Mouse (Mus musculus): Measurements from ENCODE around the gene Bbip1.
A peak's percentile ranks its signal among the peaks of the same experiment; 100 is the strongest.
"Not testable (repeated sequence)": the region's sequence is repeated elsewhere in the genome, so short reads cannot be mapped to it uniquely, and the experiment has no call there.

The Bbip1 gene

DNA sequence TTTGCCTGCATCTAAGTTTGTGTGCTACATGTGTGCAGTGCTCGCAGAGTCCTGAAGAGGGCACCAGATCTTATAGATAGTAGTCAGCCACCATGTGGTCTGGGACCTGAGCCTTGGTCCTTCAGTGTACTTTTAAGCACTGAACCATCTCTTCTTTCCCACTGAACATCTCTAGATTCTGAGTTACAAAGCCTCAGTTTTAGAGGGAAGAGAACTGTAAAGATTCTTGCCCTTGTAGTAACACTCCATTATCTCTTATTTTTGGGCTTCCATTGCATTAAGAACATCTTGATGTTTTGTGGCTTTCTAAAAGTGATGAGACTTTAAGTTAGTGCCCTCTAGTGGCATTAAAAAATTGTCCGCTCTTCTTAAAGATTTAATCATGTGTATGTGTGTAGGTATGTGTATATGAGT is 19.1 kb downstream of the Bbip1 start:
- peak; percentile 46 to 68 for DNase-seq (ENCODE audit: low spot score in 2 of 2)

DNA sequence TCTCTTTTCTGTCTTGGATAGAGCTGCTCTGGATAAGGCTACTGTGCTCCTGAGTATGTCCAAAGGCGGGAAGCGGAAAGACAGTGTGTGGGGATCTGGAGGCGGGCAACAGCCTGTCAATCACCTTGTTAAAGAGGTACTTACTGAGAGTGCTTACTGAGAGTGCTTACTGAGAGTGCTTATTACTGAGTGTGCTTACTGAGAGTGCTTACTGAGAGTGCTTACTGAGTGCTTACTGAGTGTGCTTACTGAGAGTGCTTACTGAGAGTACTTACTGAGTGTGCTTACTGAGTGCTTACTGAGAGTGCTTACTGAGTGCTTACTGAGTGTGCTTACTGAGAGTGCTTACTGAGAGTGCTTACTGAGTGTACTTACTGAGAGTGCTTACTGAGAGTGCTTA is 22.4 kb downstream of the Bbip1 start:
- not testable (repeated sequence) for DNase-seq (ENCODE audit: low spot score in 2 of 2)

DNA sequence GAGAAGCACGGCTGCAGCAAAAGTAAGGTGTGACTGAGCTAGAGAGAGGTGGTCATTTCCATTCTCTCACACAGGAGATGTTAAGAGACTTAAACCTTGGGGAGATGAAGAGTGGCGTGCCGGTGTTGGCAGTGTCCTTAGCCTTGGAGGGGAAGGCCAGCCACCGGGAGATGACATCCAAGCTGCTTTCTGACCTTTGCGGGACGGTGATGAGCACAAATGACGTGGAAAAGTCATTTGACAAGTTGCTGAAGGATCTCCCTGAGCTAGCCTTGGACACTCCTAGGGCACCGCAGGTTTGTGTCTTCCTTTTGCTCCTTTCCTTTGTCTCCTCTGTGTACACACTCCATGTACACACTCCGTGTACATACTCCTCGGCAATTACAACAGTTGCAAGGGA is 24.9 kb downstream of the Bbip1 start:
- no peak for DNase-seq (ENCODE audit: low spot score in 2 of 2)

DNA sequence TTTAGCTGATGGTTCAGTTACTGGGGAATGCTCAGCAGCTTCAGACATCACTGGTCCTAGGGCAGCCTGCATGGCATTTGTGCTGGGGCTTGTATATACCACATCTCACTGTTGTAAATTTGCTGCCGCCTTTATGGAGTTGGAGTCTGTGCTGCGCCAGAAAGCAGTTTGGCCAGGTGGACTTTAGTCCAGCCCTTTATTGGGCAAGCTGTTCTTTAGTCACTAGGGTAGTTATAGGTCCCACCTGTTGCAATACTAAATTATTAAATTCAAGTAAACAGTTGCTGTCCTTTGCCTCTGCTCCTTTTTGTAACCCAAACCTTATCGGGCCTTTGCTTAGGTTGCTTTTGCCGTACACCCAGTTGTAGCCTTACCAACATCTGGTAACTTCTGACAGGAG is 29.5 kb downstream of the Bbip1 start:
- no peak for DNase-seq (ENCODE audit: low spot score in 2 of 2)

DNA sequence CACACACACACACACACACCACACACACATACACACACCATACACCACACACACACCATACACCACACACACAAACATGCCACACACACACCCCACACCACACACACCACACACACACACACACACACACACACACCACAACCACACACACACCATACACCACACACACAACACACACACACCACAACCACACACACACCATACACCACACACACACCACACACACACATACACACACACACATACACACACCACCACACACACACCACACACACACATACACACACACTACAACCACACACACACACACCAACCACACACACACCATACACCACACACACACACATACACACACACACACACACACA is 37.7 kb downstream of the Bbip1 start:
- DNase-seq (ENCODE audit: low spot score in 2 of 2): not testable (repeated sequence)

DNA sequence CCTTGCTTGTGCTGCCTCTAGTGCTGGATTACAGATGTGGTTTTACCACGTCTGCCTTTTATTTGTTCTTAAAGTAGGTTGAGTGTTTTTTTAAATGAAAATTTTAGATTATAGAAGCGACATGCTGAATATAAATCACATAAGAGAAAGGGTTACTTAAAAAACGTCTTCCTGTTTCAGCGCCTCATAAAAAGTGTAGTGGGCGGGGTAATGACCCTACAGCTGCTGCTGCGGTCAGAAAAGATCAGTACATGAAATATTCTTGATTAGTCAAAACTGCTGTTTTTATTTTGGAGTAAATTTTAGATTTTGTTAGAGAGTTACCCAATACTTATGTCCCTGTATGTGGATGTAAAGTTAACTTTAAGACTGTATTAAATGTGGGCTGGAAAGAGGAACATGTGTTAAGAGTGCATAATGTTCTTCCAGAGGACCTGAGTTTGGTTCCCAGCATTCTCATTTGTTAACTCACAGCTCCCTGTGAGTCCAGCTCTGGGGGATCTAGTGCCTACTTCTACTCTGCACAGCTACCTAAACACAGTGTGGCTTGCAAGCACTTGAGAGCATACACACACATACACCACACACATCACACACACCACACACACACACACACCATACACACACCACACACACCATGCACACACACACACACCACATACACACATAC is 38.3 kb downstream of the Bbip1 start:
- DNase-seq (ENCODE audit: low spot score in 2 of 2): peak in 1 of 2 experiments; percentile 32

DNA sequence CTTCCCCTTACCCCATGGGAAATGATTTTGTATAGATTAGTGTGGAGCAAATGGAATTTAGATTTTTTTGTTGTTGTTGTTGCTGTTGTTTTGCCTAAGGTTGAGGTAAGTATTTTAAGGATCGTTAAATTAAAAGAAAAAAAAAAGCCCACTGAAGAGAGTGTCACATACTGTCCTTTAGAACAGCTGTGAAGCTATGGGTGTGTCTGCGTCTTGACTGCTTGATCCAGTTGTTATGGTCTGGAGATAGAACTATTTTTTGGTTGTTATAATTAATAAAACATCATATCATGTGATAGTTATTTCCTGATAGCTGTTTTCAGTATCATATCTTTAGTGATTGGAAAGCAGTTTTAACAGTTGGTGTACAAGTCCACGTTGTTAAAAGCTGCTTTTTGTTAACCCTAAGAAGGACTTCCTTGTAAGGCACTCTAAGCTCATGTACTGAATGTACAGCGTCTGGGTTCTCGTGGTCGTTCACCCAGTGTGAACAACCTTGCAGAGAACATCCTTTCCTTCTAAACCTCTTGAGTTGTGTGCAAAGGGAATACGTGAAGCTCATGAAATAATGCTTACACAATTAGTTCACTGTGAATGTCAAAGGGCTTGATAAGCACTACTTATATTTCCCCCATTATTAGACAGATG is 39.5 kb downstream of the Bbip1 start:
- DNase-seq (ENCODE audit: low spot score in 2 of 2): no peak

DNA sequence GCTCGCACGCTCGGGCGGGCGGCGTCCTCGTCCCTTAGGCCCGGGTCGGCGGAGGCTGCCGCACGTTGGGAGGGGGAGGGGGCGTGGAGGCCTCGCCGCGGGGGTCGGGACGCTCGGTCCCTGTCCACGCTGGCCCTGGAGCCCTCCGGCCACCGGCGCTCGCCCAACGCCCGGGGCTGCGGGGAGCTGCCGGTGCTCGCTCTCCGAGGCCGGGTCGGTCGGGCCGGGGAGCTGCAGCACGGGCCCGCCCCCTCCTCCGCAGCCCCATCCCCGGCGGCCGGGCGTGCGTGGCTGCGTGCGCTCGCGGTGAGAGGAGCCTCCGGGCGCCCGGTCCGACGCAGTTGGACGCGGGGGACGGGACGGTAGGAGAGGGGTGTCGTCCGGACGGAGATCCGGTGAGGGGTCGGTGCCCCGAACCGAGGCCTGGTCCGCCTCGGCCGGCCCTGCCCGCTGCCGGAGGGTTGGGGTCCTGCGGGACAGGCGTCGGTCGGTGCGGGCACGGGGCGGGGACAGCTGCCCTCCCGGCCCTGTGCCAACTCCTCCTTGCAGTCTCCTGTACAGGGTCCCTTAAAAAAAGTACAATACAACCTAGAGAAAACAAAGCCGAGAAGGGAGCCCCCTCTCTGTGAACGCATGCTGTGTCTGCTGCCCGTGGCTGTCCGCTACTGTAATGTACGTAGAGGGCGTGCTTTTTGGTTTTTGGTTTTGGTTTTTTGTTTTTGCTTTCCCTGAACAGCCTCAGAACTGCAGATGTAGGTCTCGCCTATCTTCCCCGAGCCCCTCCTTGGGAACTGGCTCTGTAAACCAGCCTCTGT is 40.7 kb downstream of the Bbip1 start:
- DNase-seq (ENCODE audit: low spot score in 2 of 2): peak; percentile 55 to 69

DNA sequence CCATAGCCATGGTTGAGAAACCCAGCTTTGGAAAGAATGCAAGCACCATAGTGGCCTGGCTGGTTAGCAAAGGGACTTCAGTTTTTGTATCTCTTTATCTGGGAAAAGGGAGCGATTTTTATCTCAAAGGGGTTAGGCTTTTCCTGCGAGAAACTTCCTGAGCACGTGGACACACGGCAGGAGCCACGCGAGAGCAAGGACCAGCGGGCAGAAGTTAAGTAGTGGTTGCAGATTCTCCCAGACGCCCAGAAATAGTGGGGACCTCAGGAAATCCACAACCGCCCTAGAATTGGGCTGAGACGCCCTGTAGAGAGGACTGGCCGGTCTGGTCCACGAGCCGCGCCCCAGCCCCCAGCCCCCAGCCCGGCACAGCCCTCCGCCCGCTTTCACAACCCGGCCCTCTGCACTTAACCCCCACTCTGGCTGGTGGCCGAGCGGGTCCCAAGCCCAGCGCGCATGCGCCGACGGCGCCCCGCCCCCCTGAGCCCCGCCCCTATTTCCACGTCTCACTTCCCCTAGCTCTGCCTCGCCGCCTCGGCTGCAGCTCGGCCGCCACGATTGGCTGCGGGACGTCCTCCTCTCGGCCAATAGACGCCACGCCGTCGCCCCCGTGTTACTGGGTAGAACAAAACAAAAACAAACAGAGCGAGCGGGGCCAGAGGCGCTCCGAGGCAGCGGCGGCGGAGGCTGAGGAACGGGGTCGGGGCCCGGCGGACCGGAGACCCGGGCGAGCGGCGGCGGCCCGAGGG is 41.5 kb downstream of the Bbip1 start:
- peak; percentile 93 to 95 for DNase-seq (ENCODE audit: low spot score in 2 of 2)

DNA sequence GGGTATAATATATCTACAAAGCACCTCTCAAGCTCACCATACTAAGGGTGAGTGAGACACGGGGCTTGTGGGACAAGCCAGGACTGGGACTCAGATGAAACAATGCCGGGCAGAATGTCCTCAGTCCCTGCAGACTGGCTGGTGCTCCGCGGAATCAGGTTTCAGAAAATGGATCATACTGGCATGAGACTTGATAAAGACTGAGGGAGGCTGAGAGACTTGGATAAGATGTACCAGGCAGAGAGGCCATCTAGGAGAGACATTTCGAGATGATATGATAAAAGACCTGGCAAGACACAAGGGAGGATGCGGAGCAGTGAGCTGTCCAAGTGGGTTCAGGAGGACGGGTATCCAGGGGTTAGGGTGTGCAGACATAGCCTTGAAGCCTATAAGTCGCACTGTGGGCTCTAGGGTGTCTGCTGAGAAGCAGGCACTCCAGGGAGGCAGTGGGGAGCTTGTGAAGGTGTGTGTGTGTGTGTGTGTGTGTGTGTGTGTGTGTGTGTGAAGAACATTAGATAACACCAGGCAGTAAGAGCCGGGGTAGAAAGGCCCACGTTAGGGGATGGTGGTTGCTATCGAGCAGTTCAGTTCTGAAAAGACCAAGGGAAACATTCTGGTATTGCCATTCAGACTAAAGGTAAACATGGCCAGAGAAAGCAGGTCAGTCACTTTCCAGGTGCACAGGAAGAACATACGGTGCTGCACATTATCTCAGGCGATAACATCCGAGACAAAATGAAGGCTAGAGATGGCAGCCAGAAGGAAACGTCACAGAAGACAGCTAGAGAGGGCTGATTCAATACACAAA is 42.3 kb downstream of the Bbip1 start:
- peak in 1 of 2 experiments; percentile 15 for DNase-seq (ENCODE audit: low spot score in 2 of 2)

DNA sequence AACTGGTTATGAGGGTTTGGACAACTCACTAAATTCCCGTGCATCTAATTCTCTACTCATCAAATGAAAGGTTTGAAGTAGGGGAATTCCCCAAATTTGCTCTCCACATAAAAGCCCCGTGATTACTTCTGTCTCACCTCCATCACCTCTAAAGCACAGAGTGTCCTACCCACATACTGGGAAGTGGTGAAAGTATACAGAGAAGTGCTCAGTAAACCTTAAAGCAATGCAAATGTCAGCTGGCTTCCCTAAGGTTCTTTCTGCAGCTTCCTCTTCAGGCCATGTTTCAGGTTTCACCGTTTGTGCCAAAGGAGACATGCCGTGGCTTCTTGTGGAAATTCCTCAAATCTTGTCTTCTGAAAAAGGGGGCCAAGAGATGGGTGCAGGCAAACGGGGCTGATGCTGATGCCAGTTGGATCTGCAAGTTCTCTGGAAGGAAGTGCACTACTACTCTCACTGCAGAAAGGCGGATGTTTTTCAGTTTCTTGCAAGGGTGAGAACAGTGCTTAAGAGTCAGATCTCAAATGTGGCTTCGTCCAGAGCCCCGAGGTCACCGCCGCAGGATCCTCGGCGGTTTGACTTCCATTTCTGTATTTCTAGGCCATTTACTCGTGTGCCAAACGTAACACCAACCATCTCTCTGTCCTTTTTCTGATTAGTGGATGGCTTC is 44.4 kb downstream of the Bbip1 start:
- DNase-seq (ENCODE audit: low spot score in 2 of 2): peak; percentile 56 to 65

DNA sequence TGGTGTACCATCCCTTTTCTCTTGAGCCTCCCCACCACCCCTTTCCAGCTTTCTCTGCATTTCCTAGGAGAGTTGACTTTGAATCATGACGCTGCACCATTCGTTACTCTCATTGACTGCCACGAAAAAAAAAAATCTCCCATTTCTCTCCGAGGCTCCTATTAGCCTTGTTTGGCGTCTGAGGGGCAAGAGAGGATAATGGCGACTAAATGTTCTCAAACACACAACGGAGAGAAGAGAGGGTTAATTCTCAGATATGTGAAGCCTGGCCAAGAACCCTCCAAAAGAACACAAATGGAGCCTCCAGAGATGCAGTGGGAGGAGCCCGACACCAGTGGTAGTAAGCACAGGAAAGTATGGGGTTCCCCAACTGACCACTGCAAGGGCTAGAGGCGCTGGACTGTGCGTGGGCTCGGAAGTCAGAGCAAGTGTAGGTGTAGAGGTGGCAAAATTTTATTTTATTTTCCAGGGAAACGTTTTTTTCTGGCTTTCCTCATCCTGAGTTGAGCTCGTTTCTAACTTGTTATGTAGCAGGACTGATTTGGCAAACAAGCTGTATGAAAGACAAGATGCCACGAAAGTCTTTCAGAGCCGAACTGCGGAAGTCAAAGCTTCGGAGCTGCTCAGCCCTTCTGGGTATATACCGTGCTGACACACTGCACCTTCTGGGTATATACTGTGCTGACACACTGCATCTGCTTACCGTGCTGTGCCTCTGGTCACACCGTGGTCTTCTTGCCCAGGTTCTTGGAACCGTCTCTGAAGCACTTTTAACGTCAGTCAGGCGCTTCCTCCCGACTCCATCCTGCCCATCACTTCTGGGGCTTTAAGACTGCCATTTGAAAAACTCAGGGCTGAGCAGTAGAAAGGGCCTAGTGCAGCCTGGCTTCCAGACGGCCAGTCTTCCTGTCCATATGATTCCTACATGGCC is 45.2 kb downstream of the Bbip1 start:
- no peak for DNase-seq (ENCODE audit: low spot score in 2 of 2)

DNA sequence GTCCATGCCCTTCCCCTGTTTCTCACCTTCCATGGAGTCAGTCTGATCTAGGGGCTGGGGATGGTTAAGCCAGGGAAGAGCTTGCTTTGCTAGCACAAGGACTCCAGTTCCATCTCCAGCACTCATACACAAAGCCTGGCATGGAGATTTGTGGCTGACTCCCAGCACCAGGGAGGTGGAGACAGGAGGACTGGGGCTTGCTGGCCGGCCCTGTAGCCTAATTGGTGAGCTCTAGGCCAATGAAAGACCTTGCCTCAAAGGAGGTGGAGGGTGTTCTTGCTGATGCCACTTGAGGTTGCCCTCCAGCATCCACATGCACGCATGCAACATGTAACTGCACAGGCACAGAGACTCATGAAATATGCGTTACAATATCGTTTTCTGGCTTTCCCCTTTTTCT is 45.9 kb downstream of the Bbip1 start:
- no peak for DNase-seq (ENCODE audit: low spot score in 2 of 2)

DNA sequence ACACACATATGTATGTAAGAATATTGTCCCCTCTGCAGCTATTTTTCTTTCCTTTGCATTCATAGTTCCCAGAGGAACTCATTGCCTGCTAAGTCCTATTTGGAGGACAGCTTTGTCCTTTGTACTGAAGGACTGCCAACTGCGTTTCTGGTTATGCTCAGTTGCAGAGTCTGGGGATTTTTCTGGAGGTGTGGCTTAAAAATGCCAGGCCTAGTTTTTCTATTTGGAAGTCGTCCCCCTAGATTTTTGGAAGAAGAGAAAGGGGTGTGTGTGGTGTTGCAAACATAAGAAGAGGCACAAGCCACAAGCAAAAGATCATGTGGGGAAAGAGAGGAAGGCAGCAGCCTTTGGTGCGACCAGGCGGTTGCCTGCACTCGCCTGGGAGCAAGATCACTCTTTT is 46.4 kb downstream of the Bbip1 start:
- no peak for DNase-seq (ENCODE audit: low spot score in 2 of 2)

DNA sequence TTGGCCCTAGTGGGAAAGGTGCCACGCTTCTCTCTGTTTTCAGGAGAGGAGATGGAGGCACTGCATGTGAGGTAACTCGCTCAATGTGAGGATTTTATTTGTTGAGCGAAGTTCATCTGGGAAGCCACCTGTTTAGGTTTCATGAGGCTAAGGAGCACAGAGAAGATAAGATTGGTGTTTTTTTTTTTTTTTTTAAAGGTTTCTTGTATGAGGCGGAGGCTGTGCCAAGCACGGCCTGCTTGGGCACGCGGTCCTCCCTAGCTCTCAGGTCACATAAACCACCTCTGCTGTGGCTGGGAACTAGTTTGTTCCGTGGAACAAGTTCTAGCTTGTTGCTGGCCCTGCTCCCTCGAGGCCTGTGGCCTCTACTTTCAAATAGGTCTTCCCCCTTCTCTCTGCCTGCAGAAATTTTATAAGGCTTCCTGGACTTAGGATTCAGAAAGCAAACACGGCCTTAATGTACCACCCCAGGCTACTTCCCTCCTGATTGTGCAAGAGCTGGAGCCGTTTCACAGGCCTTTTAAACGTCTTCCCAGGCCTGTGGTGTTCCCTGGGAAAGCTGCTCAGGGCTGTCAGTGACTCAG is 49.8 kb downstream of the Bbip1 start:
- no peak for DNase-seq (ENCODE audit: low spot score in 2 of 2)

DNA sequence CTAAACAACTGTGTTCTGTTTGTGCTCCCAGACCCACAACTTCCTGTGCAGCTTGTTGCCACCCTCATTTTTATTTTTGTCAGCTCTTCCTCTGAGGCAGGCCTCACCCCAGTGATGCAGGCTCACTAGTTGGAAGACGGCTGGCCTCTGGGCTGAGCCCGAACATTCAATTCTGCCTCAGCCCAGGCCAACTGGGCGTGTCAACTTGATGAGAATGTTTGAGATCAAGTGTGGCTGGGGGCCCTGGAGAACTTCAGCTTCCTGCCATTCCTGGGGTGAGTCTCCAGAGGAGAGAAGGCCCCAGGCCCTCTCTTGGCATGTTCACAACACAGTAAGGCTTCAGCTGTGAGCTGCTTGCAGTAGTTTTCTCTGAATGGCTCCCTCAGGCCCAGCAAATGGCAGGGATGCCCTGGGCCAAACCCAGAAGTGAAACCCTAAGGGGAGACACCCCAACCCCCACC is 50.7 kb downstream of the Bbip1 start:
- DNase-seq (ENCODE audit: low spot score in 2 of 2): peak; percentile 72 to 73

DNA sequence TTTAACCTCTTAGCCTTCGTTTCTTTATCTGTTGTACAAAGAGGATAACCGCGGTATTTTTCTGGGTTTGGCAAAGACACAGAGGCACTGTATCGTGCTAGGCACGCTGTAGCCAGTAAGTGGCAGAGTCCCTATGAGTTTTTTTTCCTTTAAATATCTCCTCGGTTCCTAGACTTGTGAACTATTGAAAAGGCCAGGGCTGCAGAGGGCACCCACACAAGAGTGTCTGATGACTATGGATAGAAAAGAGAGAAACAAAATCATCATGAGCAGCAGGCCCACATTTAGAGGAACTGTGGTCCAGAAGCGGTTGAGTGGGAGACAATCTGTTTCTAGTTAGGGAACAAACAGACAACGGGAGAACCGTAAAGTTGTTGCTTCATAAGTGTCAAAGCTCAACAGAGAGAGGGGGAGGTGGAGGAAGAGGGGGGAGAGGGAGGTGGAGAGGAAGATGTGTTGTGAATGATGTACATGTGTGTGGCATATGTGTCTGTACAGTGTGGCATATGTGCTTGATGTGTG is 51.5 kb downstream of the Bbip1 start:
- DNase-seq (ENCODE audit: low spot score in 2 of 2): no peak

DNA sequence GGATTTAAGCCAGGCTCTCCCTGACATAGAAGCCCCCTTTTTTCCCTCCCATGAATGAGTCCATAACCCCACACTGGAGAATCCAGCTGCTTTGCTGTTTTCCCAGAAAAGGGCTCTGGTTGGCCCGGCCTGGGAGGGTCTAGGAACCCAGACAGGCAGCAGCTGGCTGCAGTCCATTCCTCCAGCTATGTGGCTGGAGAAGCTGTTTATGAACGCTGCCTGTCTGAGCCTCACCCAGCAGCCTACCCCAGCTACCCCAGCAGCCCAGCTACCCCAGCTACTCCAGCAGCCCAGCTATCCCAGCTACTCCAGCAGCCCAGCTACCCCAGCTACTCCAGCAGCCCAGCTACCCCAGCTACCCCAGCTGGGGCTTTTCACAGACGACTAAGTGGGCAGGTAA is 52.4 kb downstream of the Bbip1 start, which contains the start of gene Pdcd4:
Pdcd4 (plus strand) TSS at position 171 of the 400 bp plus-strand sequence.
- no peak for DNase-seq (ENCODE audit: low spot score in 2 of 2)

DNA sequence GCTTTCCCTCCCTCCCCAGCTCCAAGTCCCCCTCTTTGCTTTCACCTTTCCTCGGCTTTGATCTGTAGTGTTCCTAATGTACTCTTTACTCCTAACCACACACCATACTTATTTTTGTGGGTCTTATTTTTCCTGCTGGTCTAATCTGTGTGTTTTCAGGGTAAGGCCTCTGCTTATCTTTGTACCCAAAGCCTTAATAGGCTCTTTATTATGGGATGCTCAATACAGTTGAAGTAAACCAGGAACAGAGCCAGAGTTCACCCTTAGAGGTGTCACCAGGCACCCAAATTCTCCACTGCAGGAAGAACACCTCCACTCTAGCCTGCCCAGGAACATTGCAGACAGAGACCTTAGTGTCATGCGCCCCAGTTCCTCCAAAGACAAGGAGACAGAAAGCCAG is 52.9 kb downstream of the Bbip1 start:
- no peak for DNase-seq (ENCODE audit: low spot score in 2 of 2)

Data from natural killer cell, adult 2 months (primary cell).